Comparison of ENCODE assay signal across 8 mouse cellular contexts in genomic region chr10:63429785-63430305, GRCm38 (mm10). TPM values are rescaled to one million over a fixed set of nuclear protein-coding genes. Genes with fewer than 3 reads are reported as not detected.
A peak's percentile ranks its signal among the peaks of the same experiment; 100 is the strongest.
DNase-seq lines count a peak whose midpoint lies in the region; ATAC-seq and TF ChIP-seq lines count a peak whose summit lies in the region.

Gene Ctnna3 (plus strand): TSS chr10:63430098.

- under 1% methylated on average over 54 of the region's 55 CpGs for WGBS in forebrain, embryonic 11.5 days
- WGBS in heart, embryonic 16.5 days: under 1% methylated on average over 55 of the region's 55 CpGs
- under 1% methylated on average over 55 of the region's 55 CpGs for WGBS in liver, embryonic 15.5 days (ENCODE audit: insufficient replicate concordance)
- WGBS in neural tube, embryonic 12.5 days: under 1% methylated on average over 55 of the region's 55 CpGs

- peak; percentile 95 for DNase-seq in CH12.LX (ENCODE audit: extremely low read depth)
- peak; percentile 85 for DNase-seq in c-Kit-positive CD71-positive TER-119-negative erythroid progenitor cells, embryonic 14.5 days (ENCODE audit: low read depth)
- peak; percentile 96 for DNase-seq in forebrain, embryonic 11.5 days (ENCODE audit: low spot score)
- peak; percentile 92 to 93 for DNase-seq in kidney, postnatal 36 days

- no peak for TF ChIP-seq RAD21 in CH12.LX (IDR thresholded peaks at IDR 0.05; ENCODE audit: low read depth, low read length)

- peak within 1 kb of the TSS; percentile 79 for H3K4me2 ChIP-seq in CH12.LX (ENCODE audit: insufficient read depth, low read depth, poor library complexity, severe bottlenecking)
- H3K4me2 ChIP-seq in forebrain, embryonic 11.5 days (ENCODE audit: low read depth, low read length, severe bottlenecking): peak within 1 kb of the TSS; percentile 63
- peak within 1 kb of the TSS; percentile 82 for H3K4me2 ChIP-seq in heart, embryonic 16.5 days (ENCODE audit: low read depth, low read length)
- peak within 1 kb of the TSS; percentile 85 for H3K4me2 ChIP-seq in liver, embryonic 15.5 days
- peak within 1 kb of the TSS; percentile 75 for H3K4me2 ChIP-seq in neural tube, embryonic 12.5 days (replicated peaks)

- peak; percentile 94 for ATAC-seq in forebrain, embryonic 11.5 days (replicated peaks; ENCODE audit: low FRiP score)
- ATAC-seq in heart, embryonic 16.5 days (replicated peaks; ENCODE audit: extremely low read depth, insufficient read depth, low FRiP score): peak; percentile 91
- peak; percentile 94 for ATAC-seq in liver, embryonic 15.5 days (ENCODE audit: insufficient read depth)
- peak; percentile 98 for ATAC-seq in neural tube, embryonic 12.5 days (ENCODE audit: low FRiP score, low read depth)

- no peaks in the 10 kb centered on the region for H3K27me3 ChIP-seq in CH12.LX (replicated peaks)
- no peaks in the 10 kb centered on the region for H3K27me3 ChIP-seq in forebrain, embryonic 11.5 days (ENCODE audit: control insufficient read depth, insufficient read depth, low read length)
- H3K27me3 ChIP-seq in heart, embryonic 16.5 days (ENCODE audit: control insufficient read depth, insufficient read depth, low read length): no peaks in the 10 kb centered on the region
- H3K27me3 ChIP-seq in liver, embryonic 15.5 days: no peaks in the 10 kb centered on the region
- no peaks in the 10 kb centered on the region for H3K27me3 ChIP-seq in neural tube, embryonic 12.5 days (replicated peaks)
- no peaks in the 10 kb centered on the region for H3K27me3 ChIP-seq in testis, adult 2 months (ENCODE audit: control insufficient read depth, insufficient read depth, low read length)

- dilution Hi-C loops in CH12.LX (cut with MboI; ENCODE audit: extremely low pct_ligation_motif_present, extremely low pct_unique_long_range_greater_than_20kb, low sequenced_read_pairs): no loop called here

- no peaks in the 10 kb centered on the region for H3K79me2 ChIP-seq in CH12.LX (replicated peaks; ENCODE audit: control insufficient read depth, extremely low read depth, insufficient read depth, poor library complexity, severe bottlenecking)

- TF ChIP-seq POLR2A in CH12.LX (IDR thresholded peaks at IDR 0.05; ENCODE audit: low read depth, low read length): peak; percentile 76
- TF ChIP-seq POLR2A in testis, adult 2 months (IDR thresholded peaks at IDR 0.05; ENCODE audit: control insufficient read depth, low read depth, low read length): peak; percentile 63

- in situ Hi-C loops in CH12.LX (cut with MboI; ENCODE audit: low pct_ligation_motif_present, low pct_unique_long_range_greater_than_20kb, low sequenced_read_pairs): no loop called here

- TF ChIP-seq EP300 in CH12.LX (IDR thresholded peaks at IDR 0.05; ENCODE audit: low read length): no peak

- no peak for TF ChIP-seq CTCF in CH12.LX (conservative IDR thresholded peaks at IDR 0.05 in 1 of 2, IDR thresholded peaks at IDR 0.05 in 1 of 2; ENCODE audit: low read depth in 2 of 2, low read length in 2 of 2)
- no peak for TF ChIP-seq CTCF in testis, adult 2 months (IDR thresholded peaks at IDR 0.05; ENCODE audit: control insufficient read depth, insufficient read depth, insufficient replicate concordance, low read depth, low read length)

- H3K4me1 ChIP-seq in CH12.LX (ENCODE audit: control insufficient read depth in 1 of 2, insufficient read depth in 2 of 2): peaks cover 0 to 14% of the 10 kb centered on the region in 2 experiments; a peak in 2 of 4 replicates
- H3K4me1 ChIP-seq in forebrain, embryonic 11.5 days (replicated peaks; ENCODE audit: control insufficient read depth, insufficient read depth, low read length): no peaks in the 10 kb centered on the region
- H3K4me1 ChIP-seq in heart, embryonic 16.5 days (ENCODE audit: control insufficient read depth, insufficient read depth, low read length): 0 out of 2 replicates have a peak, but pooled peaks cover 3% of the 10 kb centered on the region
- H3K4me1 ChIP-seq in liver, embryonic 15.5 days (replicated peaks): peaks cover 25% of the 10 kb centered on the region
- H3K4me1 ChIP-seq in neural tube, embryonic 12.5 days: no peaks in the 10 kb centered on the region
- peaks cover 11% of the 10 kb centered on the region for H3K4me1 ChIP-seq in testis, adult 2 months (ENCODE audit: control insufficient read depth, insufficient read depth, low read length)

- peak within 1 kb of the TSS; percentile 92 for H3K9ac ChIP-seq in CH12.LX (ENCODE audit: insufficient read depth, low read depth)
- peak within 1 kb of the TSS; percentile 72 for H3K9ac ChIP-seq in forebrain, embryonic 11.5 days (ENCODE audit: low read length)
- peak within 1 kb of the TSS; percentile 85 for H3K9ac ChIP-seq in heart, embryonic 16.5 days (ENCODE audit: low read length)
- peak within 1 kb of the TSS; percentile 86 for H3K9ac ChIP-seq in liver, embryonic 15.5 days
- peak within 1 kb of the TSS; percentile 65 for H3K9ac ChIP-seq in neural tube, embryonic 12.5 days

- H3K36me3 ChIP-seq in CH12.LX (replicated peaks in 1 of 2; ENCODE audit: control insufficient read depth in 1 of 2, insufficient read depth in 1 of 2, low read length in 1 of 2): no peaks in the 10 kb centered on the region
- no peaks in the 10 kb centered on the region for H3K36me3 ChIP-seq in forebrain, embryonic 11.5 days (ENCODE audit: control insufficient read depth, insufficient read depth, low read length)
- no peaks in the 10 kb centered on the region for H3K36me3 ChIP-seq in heart, embryonic 16.5 days (ENCODE audit: control insufficient read depth, insufficient read depth)
- no peaks in the 10 kb centered on the region for H3K36me3 ChIP-seq in liver, embryonic 15.5 days (replicated peaks)
- no peaks in the 10 kb centered on the region for H3K36me3 ChIP-seq in neural tube, embryonic 12.5 days
- H3K36me3 ChIP-seq in testis, adult 2 months (ENCODE audit: control insufficient read depth, insufficient read depth, low read length): no peaks in the 10 kb centered on the region

- H3K9me3 ChIP-seq in CH12.LX (replicated peaks; ENCODE audit: low read length): no peaks in the 10 kb centered on the region
- H3K9me3 ChIP-seq in forebrain, embryonic 11.5 days (ENCODE audit: control insufficient read depth, low read length): no peaks in the 10 kb centered on the region
- H3K9me3 ChIP-seq in heart, embryonic 16.5 days (replicated peaks; ENCODE audit: control insufficient read depth, low read length): no peaks in the 10 kb centered on the region
- no peaks in the 10 kb centered on the region for H3K9me3 ChIP-seq in liver, embryonic 15.5 days (replicated peaks)
- H3K9me3 ChIP-seq in neural tube, embryonic 12.5 days: no peaks in the 10 kb centered on the region

- H3K4me3 ChIP-seq in CH12.LX (replicated peaks in 1 of 3; ENCODE audit: low read depth in 2 of 3, low read length in 2 of 3, poor library complexity in 1 of 3): peak within 1 kb of the TSS; percentile 69 to 92 (median 77)
- H3K4me3 ChIP-seq in forebrain, embryonic 11.5 days (ENCODE audit: low read depth, low read length): peak within 1 kb of the TSS; percentile 80
- H3K4me3 ChIP-seq in heart, embryonic 16.5 days (ENCODE audit: low read length): peak within 1 kb of the TSS; percentile 87
- H3K4me3 ChIP-seq in liver, embryonic 15.5 days (replicated peaks): peak within 1 kb of the TSS; percentile 86
- peak within 1 kb of the TSS; percentile 65 for H3K4me3 ChIP-seq in neural tube, embryonic 12.5 days
- H3K4me3 ChIP-seq in testis, adult 2 months (ENCODE audit: control insufficient read depth, low read depth, low read length): peak within 1 kb of the TSS; percentile 93

- peak within 1 kb of the TSS; percentile 44 for H3K27ac ChIP-seq in CH12.LX (ENCODE audit: insufficient read depth, low read depth)
- peak within 1 kb of the TSS; percentile 57; the same call in 1 of the 2 replicates for H3K27ac ChIP-seq in forebrain, embryonic 11.5 days (ENCODE audit: low read depth, low read length)
- H3K27ac ChIP-seq in heart, embryonic 16.5 days (ENCODE audit: low read length): peak within 1 kb of the TSS; percentile 89
- H3K27ac ChIP-seq in liver, embryonic 15.5 days (replicated peaks): peak within 1 kb of the TSS; percentile 83
- peak within 1 kb of the TSS; percentile 62 for H3K27ac ChIP-seq in neural tube, embryonic 12.5 days
- peak within 1 kb of the TSS; percentile 94 for H3K27ac ChIP-seq in testis, adult 2 months (ENCODE audit: control insufficient read depth, insufficient read depth, low read depth, low read length)

TF ChIP-seq in CH12.LX, 34 proteins besides CTCF, POLR2A, EP300 and RAD21 (continues in another document):
- TF ChIP-seq BHLHE40 (IDR thresholded peaks at IDR 0.05; ENCODE audit: low read depth, low read length) (peak; percentile 99), MYC (IDR thresholded peaks at IDR 0.05; ENCODE audit: low read depth, low read length) (peak; percentile 64), RCOR1 (conservative IDR thresholded peaks at IDR 0.05; ENCODE audit: low read depth, low read length) (0 out of 2 replicates have a peak, but pooled peaks have one; percentile 68), JUND (conservative IDR thresholded peaks at IDR 0.05; ENCODE audit: low read depth, low read length) (no peak), ZMIZ1 (IDR thresholded peaks at IDR 0.05; ENCODE audit: low read depth, low read length) (peak; percentile 86; the same call in 1 of the 2 replicates), HCFC1 (IDR thresholded peaks at IDR 0.05; ENCODE audit: low read depth, low read length) (peak; percentile 65), NELFE (IDR thresholded peaks at IDR 0.05; ENCODE audit: low read depth, low read length) (peak; percentile 86), ZC3H11A (IDR thresholded peaks at IDR 0.05; ENCODE audit: low read depth, low read length) (no peak), SMC3 (IDR thresholded peaks at IDR 0.05; ENCODE audit: low read depth, low read length) (no peak), PAX5 (IDR thresholded peaks at IDR 0.05; ENCODE audit: low read length) (no peak), CHD1 (IDR thresholded peaks at IDR 0.05; ENCODE audit: low read depth, low read length) (0 out of 2 replicates have a peak, but pooled peaks have one; percentile 59), SIN3A (IDR thresholded peaks at IDR 0.05; ENCODE audit: low read length) (peak; percentile 76; the same call in 1 of the 2 replicates), GABPA (IDR thresholded peaks at IDR 0.05; ENCODE audit: insufficient replicate concordance, low read depth, low read length) (no peak), E2F4 (IDR thresholded peaks at IDR 0.05; ENCODE audit: insufficient replicate concordance, low read depth, low read length) (peak; percentile 96)

RNA-seq across cellular contexts. Expression of gene Ctnna3, which starts in this region (rescaled TPM):
- not detected in 2 replicates for total RNA-seq in CH12.LX (2012; rRNA removed)
- 0.09 TPM in 1 of 2 replicates, not detected in the other for total RNA-seq in CH12.LX (2014; rRNA removed)
- not detected in 2 replicates for polyA plus RNA-seq in CH12.LX (2012; ENCODE audit: insufficient read length, low read depth)
- not detected in 2 replicates for polyA plus RNA-seq in forebrain, embryonic 11.5 days (2014; fragmentation: Nextera tagmentation; extraction: Ambion mirVana)
- polyA plus RNA-seq in heart, embryonic 16.5 days (2015; fragmentation: Nextera tagmentation; extraction: Ambion mirVana): 27.6 and 29.1 TPM in 2 replicates
- polyA plus RNA-seq in liver, embryonic 15.5 days (2015; fragmentation: Nextera tagmentation; extraction: Ambion mirVana): 0.03 and 0.12 TPM in 2 replicates
- 0.90 and 1.1 TPM in 2 replicates for polyA plus RNA-seq in neural tube, embryonic 12.5 days (2016; fragmentation: Nextera tagmentation; extraction: Ambion mirVana)
- 35.0 and 38.9 TPM in 2 replicates for polyA plus RNA-seq in testis, adult 2 months (2012; rRNA removed)

Comparison
In these comparisons a context has a peak if more than half of its experiments do, and no peak if none do; other contexts are left out.
1. Peak in every context shown above with its lines: DNase-seq, ATAC-seq, H3K4me3 ChIP-seq and H3K27ac ChIP-seq.
2. RNA of gene Ctnna3 (polyA plus RNA-seq): 35.0 to 38.9 TPM in testis, adult 2 months and 27.6 to 29.1 TPM in heart, embryonic 16.5 days; 0.90 to 1.1 TPM in neural tube, embryonic 12.5 days, 0.03 to 0.12 TPM in liver, embryonic 15.5 days, not detected in CH12.LX and not detected in forebrain, embryonic 11.5 days; every median in the first group is over 10 times any median in the second.
3. Peak in DNase-seq, H3K4me3 ChIP-seq, H3K27ac ChIP-seq, H3K9ac ChIP-seq and H3K4me2 ChIP-seq in CH12.LX; RNA of the gene not detected or under 1 TPM.
4. Peak in DNase-seq, ATAC-seq, H3K4me3 ChIP-seq, H3K27ac ChIP-seq, H3K9ac ChIP-seq and H3K4me2 ChIP-seq in forebrain, embryonic 11.5 days; RNA of the gene not detected or under 1 TPM.
5. Peak in ATAC-seq, H3K4me3 ChIP-seq, H3K27ac ChIP-seq, H3K9ac ChIP-seq and H3K4me2 ChIP-seq in liver, embryonic 15.5 days; RNA of the gene not detected or under 1 TPM.
6. H3K27ac ChIP-seq: peak in every context shown above with its lines; median percentile 94 in testis, adult 2 months; 89 in heart, embryonic 16.5 days; 83 in liver, embryonic 15.5 days; 62 in neural tube, embryonic 12.5 days; 57 in forebrain, embryonic 11.5 days; 44 in CH12.LX.